Mouse (Mus musculus): ENCODE measurements around the gene Tbc1d7. TPM values are rescaled to one million over a fixed set of nuclear protein-coding genes. Genes with fewer than 3 reads are reported as not detected.

The Tbc1d7 gene
- polyA plus RNA-seq, 1 experiment from 2014 or later = 80.3 TPM

DNA sequence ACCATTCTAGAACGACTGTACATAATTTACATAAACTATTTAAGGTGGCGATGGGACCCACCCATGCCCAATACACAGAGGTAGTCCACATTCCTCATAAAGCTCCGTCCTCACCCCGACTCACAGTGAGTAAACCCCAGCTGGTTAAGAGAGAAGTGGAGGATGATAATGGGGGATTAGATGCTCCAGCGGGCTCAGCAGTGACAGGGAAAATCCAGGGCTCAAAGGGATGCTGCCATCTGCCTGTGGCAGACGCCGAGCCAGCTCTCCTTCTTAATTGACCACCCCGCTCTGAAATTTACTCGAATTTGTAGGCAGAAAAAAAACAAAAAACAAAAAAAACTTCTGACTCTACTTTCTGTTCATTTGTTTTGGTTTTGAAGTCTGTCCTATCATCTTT lies 3.6 kb downstream of the Tbc1d7 start:
- no peak overlapping the region for H3K27ac ChIP-seq (replicated peaks)
- WGBS = 77% methylated on average over 9 of the region's 9 CpGs
- H3K4me2 ChIP-seq = no peak overlapping the region
- H3K27me3 ChIP-seq (replicated peaks) = no peaks in the 10 kb centered on the region
- H3K9ac ChIP-seq (replicated peaks) = no peak overlapping the region
- no peak overlapping the region for H3K4me3 ChIP-seq (replicated peaks)
- no peaks in the 10 kb centered on the region for H3K9me3 ChIP-seq (replicated peaks)
- ATAC-seq (ENCODE audit: low FRiP score) = no peak
- H3K4me1 ChIP-seq = peaks cover 11% of the 10 kb centered on the region
- H3K36me3 ChIP-seq = peaks cover 24% of the 10 kb centered on the region

DNA sequence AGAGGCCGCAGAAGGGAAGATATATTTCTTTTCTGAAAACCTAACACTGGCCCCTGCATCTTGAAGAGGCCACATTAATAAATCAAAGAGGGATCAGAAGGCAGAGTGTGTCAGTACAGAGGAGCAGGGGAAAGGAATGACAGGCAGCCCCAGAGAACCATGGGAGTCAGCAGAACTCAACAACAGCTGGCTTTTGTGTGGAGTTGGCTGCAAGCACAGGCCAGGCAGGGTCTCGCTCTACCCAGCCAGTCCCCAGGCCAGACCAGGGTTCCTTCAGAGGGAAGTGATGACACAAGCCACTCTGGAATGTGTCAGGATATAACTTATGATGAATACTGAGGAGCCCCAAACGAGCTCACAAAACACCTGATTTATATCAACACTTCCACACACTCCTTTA lies 11.9 kb downstream of the Tbc1d7 start:
- H3K27ac ChIP-seq (replicated peaks) = peak overlapping the region; percentile 75; the same call in 1 of the 2 replicates
- WGBS = 64% methylated on average over 3 of the region's 3 CpGs
- H3K9me3 ChIP-seq (replicated peaks) = no peaks in the 10 kb centered on the region

DNA sequence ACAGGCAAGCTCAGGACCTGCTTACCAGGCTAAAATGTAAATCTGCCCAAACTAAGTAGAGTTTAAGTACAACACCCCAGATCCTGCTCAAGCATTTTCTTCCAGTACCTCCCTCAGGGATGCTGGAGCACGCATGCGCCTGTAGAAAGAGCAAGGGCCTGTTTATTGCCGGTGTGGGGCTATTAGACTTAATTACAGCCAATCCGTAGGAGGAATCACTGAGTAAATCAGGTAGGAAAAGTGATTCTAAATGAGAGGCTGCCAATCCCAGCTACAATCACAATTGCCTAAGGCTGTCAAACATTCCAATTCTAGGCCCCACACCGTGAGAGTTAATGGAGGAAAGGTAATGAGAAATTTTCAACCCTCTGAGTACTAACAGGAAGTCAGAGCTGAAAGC lies 13.0 kb downstream of the Tbc1d7 start:
- 28% methylated on average over 5 of the region's 5 CpGs for WGBS

More for the DNA sequence above, 11.9 kb downstream of the Tbc1d7 start:
- Histone ChIP-seq H3K9ac (replicated peaks) (no peak overlapping the region), H3K36me3 (peaks cover 20% of the 10 kb centered on the region), H3K4me1 (peaks cover 12% of the 10 kb centered on the region), H3K4me2 (no peak overlapping the region), H3K4me3 (replicated peaks) (no peak overlapping the region), H3K27me3 (replicated peaks) (no peaks in the 10 kb centered on the region)
- no peak for ATAC-seq (ENCODE audit: low FRiP score)

DNA sequence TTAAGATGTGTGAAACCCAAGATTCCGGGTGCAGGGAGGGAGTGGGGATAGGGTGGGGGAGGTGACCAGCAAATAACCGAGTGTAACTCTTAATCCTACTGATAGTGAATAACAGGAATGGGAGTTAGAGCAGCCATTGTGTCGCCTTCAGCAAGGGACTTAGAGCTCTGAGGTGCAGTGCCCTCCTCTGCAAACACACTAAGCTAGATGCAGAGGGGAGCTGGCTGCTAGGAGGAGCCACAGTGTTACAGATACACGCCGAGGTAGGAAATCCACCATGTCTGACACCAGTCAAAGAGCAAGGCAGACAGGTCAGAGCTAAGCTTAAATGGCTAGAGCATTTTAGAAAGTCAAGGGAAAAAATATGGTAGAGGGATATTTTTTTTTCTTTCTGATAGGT lies 13.9 kb downstream of the Tbc1d7 start:
- no peaks in the 10 kb centered on the region for H3K9me3 ChIP-seq (replicated peaks)
- H3K4me3 ChIP-seq (replicated peaks) = no peak overlapping the region
- H3K4me1 ChIP-seq = peaks cover 12% of the 10 kb centered on the region
- H3K27me3 ChIP-seq (replicated peaks) = no peaks in the 10 kb centered on the region
- no peak overlapping the region for H3K9ac ChIP-seq (replicated peaks)
- H3K36me3 ChIP-seq = peaks cover 13% of the 10 kb centered on the region
- no peak overlapping the region for H3K4me2 ChIP-seq
- WGBS = 62% methylated on average over 5 of the region's 5 CpGs
- no peak overlapping the region for H3K27ac ChIP-seq (replicated peaks)
- no peak for ATAC-seq (ENCODE audit: low FRiP score)

More for the DNA sequence above, 13.0 kb downstream of the Tbc1d7 start:
- Histone ChIP-seq H3K4me1 (peaks cover 12% of the 10 kb centered on the region), H3K4me3 (replicated peaks) (no peak overlapping the region), H3K4me2 (no peak overlapping the region), H3K9ac (replicated peaks) (no peak overlapping the region), H3K27me3 (replicated peaks) (no peaks in the 10 kb centered on the region), H3K36me3 (peaks cover 13% of the 10 kb centered on the region), H3K27ac (replicated peaks) (peak overlapping the region; percentile 75), H3K9me3 (replicated peaks) (no peaks in the 10 kb centered on the region)
- ATAC-seq (ENCODE audit: low FRiP score) = peak; percentile 68

DNA sequence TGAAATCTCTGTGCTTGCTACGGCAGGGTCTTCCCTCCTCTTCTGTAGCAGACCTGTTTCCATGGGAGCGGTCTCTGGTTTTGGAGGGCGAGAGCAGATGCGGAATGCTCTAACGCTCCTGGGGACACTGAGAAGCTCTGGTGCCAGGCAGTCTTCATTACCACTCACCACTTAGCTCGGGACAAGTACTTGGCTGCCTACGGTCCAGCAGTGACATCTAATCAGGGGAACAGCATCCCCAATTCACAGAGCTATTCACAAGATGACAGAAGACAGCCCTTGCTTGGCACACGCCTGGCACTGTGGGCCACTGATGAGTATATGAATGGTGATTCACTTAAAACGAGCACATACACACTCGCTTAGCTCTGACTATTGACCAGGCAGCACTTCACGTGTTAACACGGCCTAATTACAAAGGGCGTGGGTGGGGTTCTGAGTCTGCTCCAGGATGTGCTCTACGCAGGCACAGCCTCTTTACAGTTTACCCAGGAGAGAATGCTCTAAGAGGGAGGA lies 19.2 kb downstream of the Tbc1d7 start:
- Histone ChIP-seq H3K27me3 (replicated peaks) (no peaks in the 10 kb centered on the region), H3K27ac (replicated peaks) (no peak overlapping the region), H3K36me3 (peaks cover 34% of the 10 kb centered on the region), H3K4me1 (no peaks in the 10 kb centered on the region), H3K4me3 (replicated peaks) (no peak overlapping the region), H3K9ac (replicated peaks) (no peak overlapping the region), H3K9me3 (replicated peaks) (no peaks in the 10 kb centered on the region), H3K4me2 (no peak overlapping the region)
- WGBS = 90% methylated on average over 14 of the region's 14 CpGs
- no peak for ATAC-seq (ENCODE audit: low FRiP score)

DNA sequence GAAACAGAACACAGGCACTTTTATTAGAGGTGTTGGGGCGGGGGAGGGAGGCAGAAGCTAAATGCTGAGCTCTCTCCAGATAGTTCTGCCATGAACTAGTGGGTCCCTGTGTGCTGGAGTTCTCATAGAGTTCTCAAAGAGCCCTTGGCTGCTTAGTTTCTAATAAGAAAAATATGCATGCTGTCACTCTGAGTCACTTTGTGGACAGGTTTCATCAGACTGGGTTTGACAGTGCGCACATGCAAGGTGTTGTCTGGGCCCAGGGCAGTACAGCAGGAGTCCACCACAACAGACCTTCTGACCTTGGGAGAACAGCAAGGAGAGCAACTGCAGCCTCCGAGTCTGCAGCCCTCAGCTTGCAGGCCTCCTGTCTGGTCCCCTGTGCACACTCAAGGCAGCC lies 21.6 kb downstream of the Tbc1d7 start:
- no peak for ATAC-seq (ENCODE audit: low FRiP score)
- Histone ChIP-seq H3K4me1 (no peaks in the 10 kb centered on the region), H3K4me3 (replicated peaks) (no peak overlapping the region), H3K9ac (replicated peaks) (no peak overlapping the region), H3K9me3 (replicated peaks) (no peaks in the 10 kb centered on the region), H3K4me2 (no peak overlapping the region), H3K27ac (replicated peaks) (no peak overlapping the region), H3K36me3 (peaks cover 28% of the 10 kb centered on the region), H3K27me3 (replicated peaks) (no peaks in the 10 kb centered on the region)
- WGBS = 87% methylated on average over 3 of the region's 3 CpGs

DNA sequence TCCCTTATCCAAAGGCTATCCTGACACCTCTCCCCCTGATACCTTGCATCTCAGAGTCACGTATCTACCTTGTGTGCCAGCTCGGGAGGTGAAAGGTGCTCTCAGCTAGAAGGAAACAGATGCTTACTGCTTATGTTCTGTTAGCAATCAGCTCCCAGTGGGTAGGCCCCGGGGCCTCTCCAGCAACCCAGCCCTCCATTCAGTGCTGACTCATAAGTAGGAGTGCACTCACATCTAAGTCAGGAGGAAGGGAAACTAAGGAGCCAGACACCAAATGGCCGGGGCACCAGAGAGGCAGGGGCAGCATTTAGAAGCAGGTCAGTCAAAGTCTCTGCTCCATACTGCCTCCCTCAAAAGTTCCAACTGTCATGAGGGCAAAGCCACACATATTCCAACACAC lies 22.6 kb downstream of the Tbc1d7 start:
- Histone ChIP-seq H3K4me2 (no peak overlapping the region), H3K9me3 (replicated peaks) (no peaks in the 10 kb centered on the region), H3K36me3 (peaks cover 22% of the 10 kb centered on the region), H3K4me1 (no peaks in the 10 kb centered on the region), H3K9ac (replicated peaks) (no peak overlapping the region), H3K27ac (replicated peaks) (no peak overlapping the region), H3K27me3 (replicated peaks) (no peaks in the 10 kb centered on the region), H3K4me3 (replicated peaks) (no peak overlapping the region)
- WGBS = 85% methylated on average over 4 of the region's 4 CpGs
- ATAC-seq (ENCODE audit: low FRiP score) = no peak

DNA sequence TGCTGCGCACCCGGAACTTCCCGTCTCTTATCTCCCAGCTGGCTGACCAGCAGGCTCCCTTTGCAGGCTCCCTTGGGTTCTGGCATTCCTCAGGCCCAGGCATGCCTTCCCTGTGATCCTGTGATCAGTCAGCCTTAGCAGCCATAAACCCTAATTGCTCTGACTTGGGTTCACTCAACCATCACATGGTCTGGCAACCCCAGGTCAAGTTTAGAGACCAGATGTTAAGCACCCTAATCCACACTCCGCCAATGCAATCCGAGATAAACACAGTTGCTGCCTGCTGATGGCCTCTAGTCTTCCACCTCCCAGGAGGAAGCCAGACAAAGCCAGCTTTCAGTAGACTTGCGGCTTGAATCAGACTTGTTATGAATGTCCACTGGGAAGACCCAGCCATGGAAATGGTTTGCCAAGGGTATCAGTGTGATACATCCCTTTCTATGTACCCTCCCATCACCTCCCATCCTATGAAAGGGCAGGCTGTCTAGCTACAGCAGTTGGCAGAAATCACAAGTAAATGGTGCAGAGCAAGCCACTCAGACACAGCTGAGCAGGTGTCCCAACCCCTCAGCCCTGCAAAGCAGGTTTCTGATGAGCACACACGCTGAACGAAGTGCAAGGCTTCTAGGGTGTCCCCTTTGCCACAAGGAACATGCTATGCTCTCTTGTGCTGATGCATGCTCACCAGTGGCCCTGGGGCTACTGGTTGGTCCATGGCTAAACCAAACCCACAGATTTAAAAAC lies 24.6 kb downstream of the Tbc1d7 start:
- ATAC-seq (ENCODE audit: low FRiP score) = no peak
- WGBS = 43% methylated on average over 8 of the region's 8 CpGs
- Histone ChIP-seq H3K4me2 (no peak overlapping the region), H3K27me3 (replicated peaks) (no peaks in the 10 kb centered on the region), H3K4me1 (no peaks in the 10 kb centered on the region), H3K27ac (replicated peaks) (no peak overlapping the region), H3K9me3 (replicated peaks) (no peaks in the 10 kb centered on the region), H3K4me3 (replicated peaks) (no peak overlapping the region), H3K36me3 (peaks cover 17% of the 10 kb centered on the region), H3K9ac (replicated peaks) (no peak overlapping the region)

DNA sequence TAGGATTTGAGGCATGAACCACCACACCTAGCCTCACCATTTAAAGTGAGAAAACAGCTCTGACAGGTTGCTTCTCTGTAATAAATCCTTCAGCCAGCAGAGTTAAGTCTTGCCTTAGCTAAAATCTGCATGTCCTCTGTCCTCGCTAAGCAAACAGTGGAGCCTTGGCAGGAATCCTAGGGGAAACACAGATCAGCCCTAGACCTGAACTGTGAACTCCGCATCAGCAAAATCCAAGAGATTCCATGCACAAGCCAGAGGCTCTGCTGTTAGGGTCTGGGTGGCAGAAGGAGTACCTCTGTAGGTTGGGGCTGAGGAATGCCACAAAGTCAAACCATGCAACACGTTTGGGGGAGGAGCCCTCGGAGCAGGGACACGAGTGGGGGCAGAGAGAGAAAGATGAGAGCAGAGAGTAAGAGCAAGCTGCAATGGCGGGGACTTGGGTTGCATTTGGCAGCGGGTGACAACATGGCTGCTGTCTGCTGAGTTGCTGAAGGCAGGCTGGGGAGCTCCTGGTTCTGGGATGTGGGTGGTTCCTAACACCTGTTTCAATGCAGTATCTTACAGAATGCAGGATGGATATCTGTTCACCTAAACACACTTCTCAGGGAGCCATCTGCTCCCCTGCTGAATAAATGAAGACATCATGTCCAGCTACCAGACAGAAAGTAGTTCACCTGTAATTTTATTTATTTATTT lies 26.4 kb downstream of the Tbc1d7 start:
- H3K4me3 ChIP-seq (replicated peaks) = no peak overlapping the region
- H3K36me3 ChIP-seq = 0 out of 2 replicates have a peak, but pooled peaks cover 2% of the 10 kb centered on the region
- no peak overlapping the region for H3K27ac ChIP-seq (replicated peaks)
- H3K4me1 ChIP-seq = no peaks in the 10 kb centered on the region
- no peak overlapping the region for H3K9ac ChIP-seq (replicated peaks)
- no peak for ATAC-seq (ENCODE audit: low FRiP score)
- H3K9me3 ChIP-seq (replicated peaks) = no peaks in the 10 kb centered on the region
- WGBS = 83% methylated on average over 7 of the region's 7 CpGs
- no peaks in the 10 kb centered on the region for H3K27me3 ChIP-seq (replicated peaks)
- no peak overlapping the region for H3K4me2 ChIP-seq

DNA sequence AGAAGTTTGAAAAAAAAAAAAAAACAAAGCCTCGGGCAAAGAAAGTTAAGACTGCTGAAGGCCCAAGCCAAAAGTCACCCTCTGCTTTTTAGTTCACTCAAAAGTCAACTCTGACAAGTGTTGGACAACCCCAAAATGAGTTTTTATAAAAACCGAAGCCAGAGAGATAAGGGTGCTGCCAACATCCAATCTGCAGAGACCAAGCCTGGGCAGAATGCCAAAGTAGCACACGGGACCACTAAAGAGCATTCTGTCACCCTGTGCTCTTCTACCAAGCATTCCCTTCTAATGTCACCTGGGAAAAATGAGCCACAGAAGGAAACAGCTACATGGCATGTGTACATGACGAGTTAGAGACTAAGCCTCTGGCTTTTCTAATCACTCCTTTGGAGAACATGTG lies 36.8 kb downstream of the Tbc1d7 start:
- no peaks in the 10 kb centered on the region for H3K27me3 ChIP-seq (replicated peaks)
- H3K9ac ChIP-seq (replicated peaks) = no peak overlapping the region
- H3K4me3 ChIP-seq (replicated peaks) = no peak overlapping the region
- peaks cover 4% of the 10 kb centered on the region; the same call in 1 of the 2 replicates for H3K4me1 ChIP-seq
- H3K36me3 ChIP-seq = peaks cover 27% of the 10 kb centered on the region
- no peak overlapping the region for H3K27ac ChIP-seq (replicated peaks)
- ATAC-seq (ENCODE audit: low FRiP score) = no peak
- no peak overlapping the region for H3K4me2 ChIP-seq
- H3K9me3 ChIP-seq (replicated peaks) = no peaks in the 10 kb centered on the region
- WGBS = 61% methylated on average over 4 of the region's 4 CpGs

DNA sequence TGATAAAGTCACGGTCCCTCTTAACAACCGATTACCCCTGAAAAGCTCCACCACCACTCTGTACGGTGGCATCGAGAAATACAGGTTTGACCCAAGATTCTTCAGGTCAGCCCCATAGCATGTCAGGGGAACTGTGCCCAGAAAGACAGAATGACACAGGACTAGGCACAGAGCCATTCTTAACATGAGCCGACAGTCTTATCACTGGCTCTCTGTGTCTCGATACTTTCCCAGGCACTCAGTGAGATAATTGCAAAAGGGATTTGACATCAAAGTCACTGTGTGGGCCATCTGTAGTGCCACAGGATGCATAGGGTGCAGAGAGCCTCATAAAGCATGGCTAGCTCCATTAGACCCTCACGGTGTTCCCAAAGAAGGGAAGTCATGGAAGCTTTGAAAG lies 37.9 kb downstream of the Tbc1d7 start:
- H3K36me3 ChIP-seq = peaks cover 27% of the 10 kb centered on the region
- no peaks in the 10 kb centered on the region for H3K27me3 ChIP-seq (replicated peaks)
- H3K9me3 ChIP-seq (replicated peaks) = no peaks in the 10 kb centered on the region
- no peak overlapping the region for H3K4me2 ChIP-seq
- peaks cover 4% of the 10 kb centered on the region; the same call in 1 of the 2 replicates for H3K4me1 ChIP-seq
- ATAC-seq (ENCODE audit: low FRiP score) = no peak
- no peak overlapping the region for H3K27ac ChIP-seq (replicated peaks)
- H3K4me3 ChIP-seq (replicated peaks) = no peak overlapping the region
- H3K9ac ChIP-seq (replicated peaks) = no peak overlapping the region
- WGBS = 80% methylated on average over 7 of the region's 7 CpGs

DNA sequence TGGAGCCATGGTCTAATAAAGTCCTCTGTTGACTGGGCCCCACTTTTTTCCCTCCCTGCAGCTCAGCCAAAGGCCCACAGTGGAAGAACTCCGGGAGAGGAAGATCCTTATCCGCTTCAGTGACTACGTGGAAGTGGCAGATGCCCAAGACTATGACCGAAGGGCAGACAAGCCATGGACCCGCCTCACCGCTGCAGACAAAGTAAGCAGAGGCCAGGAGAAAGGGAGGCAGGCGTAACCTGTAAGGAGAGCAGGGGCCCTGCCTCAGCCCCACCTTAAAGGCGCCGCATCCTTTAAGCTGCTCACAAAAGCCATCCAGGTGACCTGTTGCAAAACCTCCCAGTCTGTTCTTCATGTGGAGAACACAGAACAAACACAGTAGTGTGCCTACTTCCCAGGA lies 38.4 kb downstream of the Tbc1d7 start:
- 75% methylated on average over 9 of the region's 9 CpGs for WGBS
- ATAC-seq (ENCODE audit: low FRiP score) = no peak
- no peak overlapping the region for H3K4me3 ChIP-seq (replicated peaks)

More for the DNA sequence above, 38.4 kb downstream of the Tbc1d7 start:
- Histone ChIP-seq H3K4me2 (no peak overlapping the region), H3K4me1 (peaks cover 4% of the 10 kb centered on the region; the same call in 1 of the 2 replicates), H3K27me3 (replicated peaks) (no peaks in the 10 kb centered on the region), H3K27ac (replicated peaks) (no peak overlapping the region), H3K36me3 (peaks cover 27% of the 10 kb centered on the region), H3K9ac (replicated peaks) (no peak overlapping the region), H3K9me3 (replicated peaks) (no peaks in the 10 kb centered on the region)
